Mouse (Mus musculus) forebrain, embryonic 14.5 days (tissue): ENCODE data around the gene Ccdc92b. TPM values are rescaled to one million over a fixed set of nuclear protein-coding genes. Genes with fewer than 3 reads are reported as not detected.

ENCODE experiments used
- ATAC-seq: fragments of 200-750 bp; cut with Nextera tagmentation; 2 replicates; pipeline ENCODE4 v1.8.0; 2017; ENCODE audit warnings: mild to moderate bottlenecking, moderate library complexity
- DNase-seq: peaks from one replicate; pipeline ENCODE4 v3.0.0-alpha.2; 2015; ENCODE audit warnings: low spot score
- H3K27ac ChIP-seq: fragments of 300-500 bp; sonication (generic); 2 replicates; pipeline ENCODE4 v1.5.1; 2014; ENCODE audit warnings: low read depth, mild to moderate bottlenecking, control low read depth, low read length, moderate library complexity
- H3K27me3 ChIP-seq: fragments of 300-500 bp; sonication (generic); replicated peaks from 2 replicates; pipeline ENCODE4 v1.6.1; 2014; ENCODE audit warnings: low read length, control low read depth, mixed read lengths; ENCODE audit not compliant: control insufficient read depth, insufficient read depth
- H3K36me3 ChIP-seq: fragments of 300-500 bp; sonication (generic); 2 replicates; pipeline ENCODE4 v1.6.1; 2014; ENCODE audit warnings: low read length, control low read depth; ENCODE audit not compliant: control insufficient read depth, insufficient read depth
- H3K4me1 ChIP-seq: fragments of 300-500 bp; sonication (generic); 2 replicates; pipeline ENCODE4 v1.6.1; 2014; ENCODE audit warnings: antibody characterized with exemption, low read length, control low read depth; ENCODE audit not compliant: control insufficient read depth, insufficient read depth
- H3K4me2 ChIP-seq: fragments of 300-500 bp; sonication (generic); 2 replicates; pipeline ENCODE4 v1.6.1; 2014; ENCODE audit warnings: mild to moderate bottlenecking, control low read depth, low read length
- H3K4me3 ChIP-seq: fragments of 300-500 bp; sonication (generic); 2 replicates; pipeline ENCODE4 v1.5.1; 2014; ENCODE audit warnings: low read depth, low read length, control low read depth
- H3K9ac ChIP-seq: fragments of 300-500 bp; sonication (generic); 2 replicates; pipeline ENCODE4 v1.6.1; 2014; ENCODE audit warnings: mild to moderate bottlenecking, low read length, control low read depth, moderate library complexity
- H3K9me3 ChIP-seq: fragments of 300-500 bp; sonication (generic); replicated peaks from 2 replicates; pipeline ENCODE4 v1.6.1; 2016; ENCODE audit warnings: low read length, control low read depth, mixed read lengths; ENCODE audit not compliant: control insufficient read depth
- WGBS: fragments of 180-500 bp; shearing (Covaris S2); extraction: QIAGEN DNeasy Blood & Tissue Kit; methylation state at CpG from one replicate; pipeline ENCODE4 v1.1.7; 2014; 5-methylcytosine and 5-hydroxymethylcytosine counted together
- polyA plus RNA-seq: library from polyadenylated mRNA; unstranded; fragments of >200 nt; fragmentation: Nextera tagmentation; extraction: Ambion mirVana; gene quantifications from 2 replicates; pipeline ENCODE4 v1.2.1, GENCODE M21; 2014

The Ccdc92b gene
- polyA plus RNA-seq, 1 experiment from 2014 or later = 2.3 TPM

- Histone ChIP-seq H3K4me2 (no peak overlapping the region), H3K36me3 (peaks cover 41% of the 10 kb centered on the region), H3K27me3 (no peaks in the 10 kb centered on the region), H3K9me3 (no peaks in the 10 kb centered on the region), H3K27ac (no peak overlapping the region), H3K4me1 (no peaks in the 10 kb centered on the region; the same call in 1 of the 2 replicates), H3K4me3 (no peak overlapping the region), H3K9ac (no peak overlapping the region)
- 90% methylated on average over 3 of the region's 3 CpGs for WGBS
- no peak for DNase-seq
- ATAC-seq = no peak
Measured at GRCm38 (mm10) chr11:74655941-74656340, 36.5 kb downstream of the Ccdc92b start.

GRCm38 (mm10) chr11:74660336-74660735, 40.9 kb downstream of the Ccdc92b start:
- Histone ChIP-seq H3K4me2 (no peak overlapping the region), H3K27ac (no peak overlapping the region), H3K27me3 (no peaks in the 10 kb centered on the region), H3K9ac (no peak overlapping the region), H3K4me3 (no peak overlapping the region), H3K36me3 (peaks cover 85% of the 10 kb centered on the region), H3K4me1 (no peaks in the 10 kb centered on the region), H3K9me3 (no peaks in the 10 kb centered on the region)
- DNase-seq = no peak
- no peak for ATAC-seq
- WGBS = 93% methylated on average over 13 of the region's 13 CpGs

DNA sequence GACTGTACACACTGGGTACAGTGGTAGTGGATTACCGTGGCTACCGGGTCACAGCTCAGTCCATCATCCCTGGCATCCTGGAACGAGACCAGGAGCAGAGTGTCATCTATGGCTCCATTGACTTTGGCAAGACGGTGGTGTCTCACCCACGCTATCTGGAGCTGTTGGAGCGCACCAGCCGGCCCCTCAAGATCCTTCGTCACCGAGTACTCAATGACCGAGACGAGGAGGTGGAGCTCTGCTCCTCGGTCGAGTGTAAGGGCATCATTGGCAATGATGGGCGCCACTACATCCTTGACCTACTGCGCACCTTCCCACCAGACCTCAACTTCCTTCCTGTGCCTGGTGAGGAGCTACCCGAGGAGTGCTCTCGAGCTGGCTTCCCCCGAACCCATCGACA, 42.2 kb downstream of the Ccdc92b start:
- H3K36me3 ChIP-seq = peaks cover 96% of the 10 kb centered on the region
- no peak overlapping the region for H3K4me2 ChIP-seq
- H3K4me1 ChIP-seq = no peaks in the 10 kb centered on the region
- H3K27me3 ChIP-seq = no peaks in the 10 kb centered on the region
- DNase-seq (no peak), ATAC-seq (no peak)
- H3K4me3 ChIP-seq = no peak overlapping the region
- H3K27ac ChIP-seq = no peak overlapping the region
- WGBS = 95% methylated on average over 19 of the region's 19 CpGs
- no peaks in the 10 kb centered on the region for H3K9me3 ChIP-seq
- no peak overlapping the region for H3K9ac ChIP-seq

- Histone ChIP-seq H3K9me3 (no peaks in the 10 kb centered on the region), H3K27ac (no peak overlapping the region), H3K4me1 (no peaks in the 10 kb centered on the region), H3K36me3 (peaks cover 98% of the 10 kb centered on the region), H3K4me3 (no peak overlapping the region), H3K4me2 (no peak overlapping the region), H3K27me3 (no peaks in the 10 kb centered on the region), H3K9ac (no peak overlapping the region)
- 90% methylated on average over 6 of the region's 6 CpGs for WGBS
- DNase-seq (no peak), ATAC-seq (no peak)
Measured at GRCm38 (mm10) chr11:74662221-74662620, 42.8 kb downstream of the Ccdc92b start.

DNA sequence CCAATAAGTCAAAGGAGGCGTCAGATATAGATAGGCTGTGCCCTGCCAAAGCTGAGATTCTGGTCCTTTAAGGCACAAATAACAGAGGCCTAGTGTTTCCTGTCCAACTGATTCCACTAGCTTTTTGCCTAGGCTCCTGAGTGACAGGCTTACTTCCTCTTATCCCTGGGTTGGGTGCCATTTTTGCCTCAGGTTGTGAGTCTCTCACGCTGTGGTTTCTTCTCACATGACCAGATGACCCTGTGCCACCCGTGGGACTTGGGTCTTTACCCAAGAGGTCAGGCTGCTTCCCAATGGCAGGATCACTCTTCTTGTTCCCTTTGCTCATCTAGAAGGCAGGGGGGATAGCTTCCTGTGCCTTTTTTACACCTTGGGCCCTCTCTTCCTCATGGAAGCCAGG, 44.9 kb downstream of the Ccdc92b start:
- 96% methylated on average over 3 of the region's 3 CpGs for WGBS
- ATAC-seq (no peak), DNase-seq (no peak)
- no peaks in the 10 kb centered on the region for H3K9me3 ChIP-seq
- no peak overlapping the region for H3K4me2 ChIP-seq
- no peak overlapping the region for H3K27ac ChIP-seq
- H3K4me3 ChIP-seq = no peak overlapping the region
- H3K4me1 ChIP-seq = no peaks in the 10 kb centered on the region
- no peak overlapping the region for H3K9ac ChIP-seq
- peaks cover 95% of the 10 kb centered on the region for H3K36me3 ChIP-seq
- H3K27me3 ChIP-seq = no peaks in the 10 kb centered on the region

DNA sequence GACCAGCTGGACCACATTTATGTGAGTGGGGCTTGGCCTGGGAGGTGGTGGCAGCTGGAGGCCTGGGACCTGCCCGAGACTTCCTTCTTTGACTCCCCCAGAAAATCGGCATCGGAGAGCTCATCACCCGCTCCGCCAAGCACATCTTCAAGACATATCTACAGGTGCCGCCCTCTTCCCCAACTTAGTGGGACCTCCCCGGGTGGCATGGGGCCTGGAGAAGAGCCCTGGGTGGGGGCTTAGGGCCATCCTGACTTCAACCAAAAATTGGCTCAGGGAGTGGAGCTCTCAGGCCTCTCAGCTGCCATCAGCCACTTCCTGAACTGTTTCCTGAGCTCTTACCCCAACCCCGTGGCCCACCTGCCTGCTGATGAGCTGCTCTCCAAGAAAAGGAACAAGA, 45.5 kb downstream of the Ccdc92b start:
- DNase-seq = no peak
- Histone ChIP-seq H3K36me3 (peaks cover 89% of the 10 kb centered on the region), H3K4me2 (no peak overlapping the region), H3K9ac (no peak overlapping the region), H3K9me3 (no peaks in the 10 kb centered on the region), H3K27me3 (no peaks in the 10 kb centered on the region), H3K4me1 (no peaks in the 10 kb centered on the region), H3K27ac (no peak overlapping the region), H3K4me3 (no peak overlapping the region)
- WGBS = 93% methylated on average over 8 of the region's 8 CpGs
- ATAC-seq = no peak

GRCm38 (mm10) chr11:74665631-74666283, 46.4 kb downstream of the Ccdc92b start:
- Histone ChIP-seq H3K4me3 (no peak overlapping the region), H3K27me3 (no peaks in the 10 kb centered on the region), H3K9me3 (no peaks in the 10 kb centered on the region), H3K9ac (no peak overlapping the region), H3K27ac (no peak overlapping the region), H3K4me1 (no peaks in the 10 kb centered on the region), H3K4me2 (no peak overlapping the region), H3K36me3 (peaks cover 84% of the 10 kb centered on the region)
- ATAC-seq (no peak), DNase-seq (no peak)
- WGBS = 95% methylated on average over 17 of the region's 17 CpGs

GRCm38 (mm10) chr11:74666284-74666652, 46.9 kb downstream of the Ccdc92b start:
- no peak overlapping the region for H3K4me2 ChIP-seq
- ATAC-seq (no peak), DNase-seq (no peak)
- no peak overlapping the region for H3K9ac ChIP-seq
- 93% methylated on average over 5 of the region's 5 CpGs for WGBS
- peaks cover 79% of the 10 kb centered on the region for H3K36me3 ChIP-seq
- H3K4me3 ChIP-seq = no peak overlapping the region
- no peaks in the 10 kb centered on the region for H3K4me1 ChIP-seq
- no peaks in the 10 kb centered on the region for H3K27me3 ChIP-seq
- no peak overlapping the region for H3K27ac ChIP-seq
- no peaks in the 10 kb centered on the region for H3K9me3 ChIP-seq

GRCm38 (mm10) chr11:74666776-74667581, 47.6 kb downstream of the Ccdc92b start:
- WGBS = 96% methylated on average over 14 of the region's 14 CpGs
- no peak overlapping the region for H3K4me3 ChIP-seq
- no peak overlapping the region for H3K27ac ChIP-seq
- H3K4me2 ChIP-seq = no peak overlapping the region
- no peak for DNase-seq
- no peak for ATAC-seq
- H3K27me3 ChIP-seq = no peaks in the 10 kb centered on the region
- no peaks in the 10 kb centered on the region for H3K4me1 ChIP-seq
- no peak overlapping the region for H3K9ac ChIP-seq
- H3K36me3 ChIP-seq = peaks cover 72% of the 10 kb centered on the region
- H3K9me3 ChIP-seq = no peaks in the 10 kb centered on the region
